Mouse (Mus musculus): ENCODE results near the gene Khk. TPM values are rescaled to one million over a fixed set of nuclear protein-coding genes. Genes with fewer than 3 reads are reported as not detected.
A peak's percentile ranks its signal among the peaks of the same experiment; 100 is the strongest.

Gene Khk
- total RNA-seq, 2 experiments from 2014 or later, result 14.4 TPM

GRCm38 (mm10) chr5:30910481-30910880 is 10.8 kb upstream of the Khk start:
- no peak for DNase-seq (ENCODE audit: low spot score in 2 of 2)
- intact Hi-C loops (cut with DNase I), result loop anchor here (10.0 kb wide), 1 partner anchor 196 kb away; the partner anchor contains the start of gene Dpysl5

DNA sequence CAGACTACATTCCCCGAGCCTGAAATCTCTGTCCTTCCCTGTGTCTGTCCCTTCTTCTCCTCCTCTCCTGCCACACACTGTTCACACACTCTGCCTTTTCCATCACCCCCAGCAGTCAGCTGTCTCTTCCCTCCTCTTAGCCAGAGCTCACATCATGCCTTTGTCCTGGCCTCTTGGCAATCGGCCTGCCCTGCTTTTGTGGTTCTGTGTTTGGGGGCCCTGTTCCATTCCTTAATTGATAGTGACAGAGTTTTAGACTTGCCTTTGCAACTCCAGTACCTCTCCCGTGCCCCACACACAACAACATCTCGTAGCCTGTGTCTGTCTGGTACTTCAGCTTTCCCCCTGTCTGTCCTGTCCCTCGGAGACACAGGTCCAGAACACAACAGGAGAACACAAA is 9.1 kb upstream of the Khk start:
- intact Hi-C loops (cut with DNase I), result loop anchor here (10.0 kb wide), 1 partner anchor 197 kb away; the partner anchor contains the start of gene Dpysl5
- DNase-seq (ENCODE audit: low spot score in 2 of 2), result no peak

- DNase-seq (ENCODE audit: low spot score in 2 of 2), result no peak
- intact Hi-C loops (cut with DNase I), result loop anchor here (10.0 kb wide), 1 partner anchor 198 kb away; the partner anchor contains the start of gene Dpysl5
Measured at GRCm38 (mm10) chr5:30913060-30913841, 8.0 kb upstream of the Khk start, which contains the start of gene Emilin1. Emilin1 (plus strand) TSS chr5:30913402.

GRCm38 (mm10) chr5:30914101-30914635 is 7.1 kb upstream of the Khk start:
- no peak for DNase-seq (ENCODE audit: low spot score in 2 of 2)
- intact Hi-C loops (cut with DNase I), result loop anchor here (2.0 to 10.0 kb wide), 2 partner anchors 107 to 199 kb away; partner anchors contain the start of gene Dpysl5

DNA sequence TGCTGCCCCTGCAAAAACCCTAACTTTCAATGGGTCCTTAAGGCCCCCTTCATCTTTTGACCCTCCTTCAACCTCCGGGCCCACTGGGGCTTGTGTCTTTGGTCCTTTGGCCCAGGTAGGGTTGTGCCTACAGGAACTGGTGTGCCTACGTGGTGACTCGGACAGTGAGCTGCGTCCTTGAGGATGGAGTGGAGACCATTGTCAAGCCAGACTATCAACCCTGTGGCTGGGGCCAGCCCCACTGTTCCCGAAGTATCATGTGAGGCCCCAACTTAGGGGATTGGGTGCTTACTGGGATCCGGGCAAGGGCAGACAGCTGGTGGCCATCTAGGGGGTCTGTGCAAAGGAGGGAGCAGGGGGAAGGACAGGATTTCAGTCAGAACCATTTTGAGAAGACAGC is 6.4 kb upstream of the Khk start:
- intact Hi-C loops (cut with DNase I), result loop anchor here (2.0 to 10.0 kb wide), 2 partner anchors 108 to 200 kb away; partner anchors contain the start of gene Dpysl5
- no peak for DNase-seq (ENCODE audit: low spot score in 2 of 2)

GRCm38 (mm10) chr5:30915456-30915855 is 5.8 kb upstream of the Khk start:
- no peak for DNase-seq (ENCODE audit: low spot score in 2 of 2)
- intact Hi-C loops (cut with DNase I), result loop anchor here (2.0 to 10.0 kb wide), 2 partner anchors 109 to 201 kb away; partner anchors contain the start of gene Dpysl5

- intact Hi-C loops (cut with DNase I), result loop anchor here (2.0 to 10.0 kb wide), 2 partner anchors 109 to 201 kb away; partner anchors contain the start of gene Dpysl5
- DNase-seq (ENCODE audit: low spot score in 2 of 2), result peak; percentile 84 to 88
Measured at GRCm38 (mm10) chr5:30915974-30916433, 5.2 kb upstream of the Khk start.

DNA sequence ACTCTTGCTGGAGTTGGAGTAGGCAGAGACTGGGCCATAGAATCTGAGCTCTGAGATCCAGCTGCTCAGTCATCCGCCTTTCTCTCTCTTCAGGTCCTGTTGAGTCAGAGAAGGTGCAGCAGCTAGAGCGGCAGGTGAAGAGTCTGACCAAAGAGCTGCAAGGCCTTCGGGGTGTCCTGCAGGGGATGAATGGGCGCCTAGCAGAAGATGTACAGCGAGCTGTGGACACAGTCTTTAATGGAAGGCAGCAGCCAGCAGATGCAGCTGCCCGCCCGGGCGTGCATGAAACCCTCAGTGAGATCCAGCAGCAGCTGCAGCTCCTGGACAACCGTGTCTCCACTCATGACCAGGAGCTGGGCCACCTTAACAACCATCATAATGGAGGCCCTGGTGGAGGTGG is 4.4 kb upstream of the Khk start:
- intact Hi-C loops (cut with DNase I), result loop anchor here (10.0 kb wide), 1 partner anchor 202 kb away; the partner anchor contains the start of gene Dpysl5
- no peak for DNase-seq (ENCODE audit: low spot score in 2 of 2)

- DNase-seq (ENCODE audit: low spot score in 2 of 2), result no peak
- intact Hi-C loops (cut with DNase I), result loop anchor here (10.0 kb wide), 1 partner anchor 203 kb away; the partner anchor contains the start of gene Dpysl5
Measured at GRCm38 (mm10) chr5:30917348-30917747, 3.9 kb upstream of the Khk start.

DNA sequence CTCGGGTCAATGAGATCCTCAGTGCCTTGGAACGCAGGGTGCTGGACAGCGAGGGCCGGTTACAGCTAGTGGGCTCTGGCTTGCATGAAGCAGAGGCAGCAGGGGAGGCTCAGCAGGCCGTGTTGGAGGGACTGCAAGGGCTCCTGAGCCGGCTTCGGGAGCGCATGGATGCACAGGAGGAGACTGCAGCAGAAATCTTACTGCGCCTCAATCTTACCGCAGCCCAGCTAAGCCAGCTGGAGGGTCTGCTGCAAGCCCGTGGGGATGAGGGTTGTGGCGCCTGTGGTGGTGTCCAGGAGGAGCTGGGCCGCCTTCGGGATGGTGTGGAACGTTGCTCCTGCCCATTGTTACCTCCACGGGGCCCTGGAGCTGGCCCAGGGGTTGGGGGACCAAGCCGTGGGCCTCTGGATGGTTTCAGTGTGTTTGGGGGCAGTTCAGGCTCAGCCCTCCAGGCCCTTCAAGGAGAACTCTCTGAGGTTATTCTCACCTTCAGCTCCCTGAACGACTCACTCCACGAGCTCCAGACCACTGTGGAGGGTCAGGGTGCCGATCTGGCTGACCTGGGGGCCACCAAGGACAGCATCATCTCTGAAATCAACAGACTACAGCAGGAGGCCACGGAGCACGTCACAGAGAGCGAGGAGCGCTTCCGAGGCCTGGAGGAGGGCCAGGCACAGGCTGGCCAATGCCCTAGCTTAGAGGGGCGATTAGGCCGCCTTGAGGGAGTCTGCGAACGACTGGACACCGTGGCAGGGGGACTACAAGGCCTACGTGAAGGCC is 3.1 kb upstream of the Khk start:
- intact Hi-C loops (cut with DNase I), result loop anchor here (10.0 kb wide), 1 partner anchor 203 kb away; the partner anchor contains the start of gene Dpysl5
- no peak for DNase-seq (ENCODE audit: low spot score in 2 of 2)

DNA sequence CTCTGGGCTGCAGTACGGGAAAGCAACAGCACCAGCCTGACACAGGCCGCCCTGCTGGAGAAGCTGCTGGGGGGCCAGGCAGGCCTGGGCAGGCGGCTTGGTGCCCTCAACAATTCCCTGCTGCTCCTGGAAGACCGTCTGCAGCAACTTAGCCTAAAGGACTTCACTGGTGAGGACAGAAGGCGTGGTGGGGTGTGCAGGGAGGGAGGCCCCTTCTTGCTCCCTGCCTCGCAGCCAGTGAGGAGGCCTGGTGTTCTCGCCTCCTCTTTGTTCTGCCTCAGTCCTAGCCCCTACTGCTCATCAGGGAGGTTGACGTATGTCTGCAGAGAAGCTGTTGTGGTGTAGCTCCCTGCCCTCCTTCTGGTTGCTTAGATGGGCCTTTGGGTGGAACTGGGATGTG is 2.5 kb upstream of the Khk start:
- no peak for DNase-seq (ENCODE audit: low spot score in 2 of 2)
- intact Hi-C loops (cut with DNase I), result loop anchor here (10.0 kb wide), 1 partner anchor 204 kb away; the partner anchor contains the start of gene Dpysl5

- intact Hi-C loops (cut with DNase I), result loop anchor here (10.0 kb wide), 1 partner anchor 205 kb away; the partner anchor contains the start of gene Dpysl5
- DNase-seq (ENCODE audit: low spot score in 2 of 2), result no peak
Measured at GRCm38 (mm10) chr5:30919831-30920614, 1.2 kb upstream of the Khk start.

- DNase-seq (ENCODE audit: low spot score in 2 of 2), result no peak
- intact Hi-C loops (cut with DNase I), result no loop called here
Measured at GRCm38 (mm10) chr5:30920621-30921020, 610 bp upstream of the Khk start.

DNA sequence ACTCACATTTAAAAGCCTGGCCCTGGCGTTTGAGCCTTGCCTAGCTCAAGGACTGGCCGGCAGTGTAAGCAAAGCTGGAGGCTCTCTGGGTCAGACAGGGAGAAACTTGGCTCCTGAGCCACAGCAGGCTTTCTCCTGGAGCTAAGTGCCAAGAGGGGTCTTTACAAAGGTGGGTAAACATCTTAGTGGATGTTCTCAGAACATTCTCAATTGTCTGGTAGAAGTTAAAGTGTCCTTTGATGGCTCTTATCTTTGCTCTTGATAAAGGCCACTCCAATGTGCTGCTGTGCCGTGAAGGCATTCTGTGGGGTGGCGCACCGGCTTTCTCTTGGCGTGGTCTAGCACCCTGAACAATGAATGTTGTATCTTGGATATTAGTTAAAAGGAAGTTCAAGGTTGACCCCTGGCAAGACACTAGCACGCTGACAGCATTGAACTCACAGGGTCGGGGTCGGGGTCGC is 1.4 kb downstream of the Khk start:
- DNase-seq (ENCODE audit: low spot score in 2 of 2), result no peak
- intact Hi-C loops (cut with DNase I), result no loop called here

GRCm38 (mm10) chr5:30923119-30923518 is 1.9 kb downstream of the Khk start:
- no peak for DNase-seq (ENCODE audit: low spot score in 2 of 2)
- intact Hi-C loops (cut with DNase I), result no loop called here

GRCm38 (mm10) chr5:30924614-30925013 is 3.4 kb downstream of the Khk start:
- no peak for DNase-seq (ENCODE audit: low spot score in 2 of 2)
- intact Hi-C loops (cut with DNase I), result no loop called here

GRCm38 (mm10) chr5:30925217-30925616 is 4.0 kb downstream of the Khk start:
- no peak for DNase-seq (ENCODE audit: low spot score in 2 of 2)
- intact Hi-C loops (cut with DNase I), result no loop called here

GRCm38 (mm10) chr5:30926073-30926472 is 4.8 kb downstream of the Khk start:
- intact Hi-C loops (cut with DNase I), result no loop called here
- no peak for DNase-seq (ENCODE audit: low spot score in 2 of 2)
